Mouse (Mus musculus): ENCODE data around the gene Ppil4.
"Not testable (repeated sequence)": the region's sequence is repeated elsewhere in the genome, so short reads cannot be mapped to it uniquely, and the experiment has no call there.

Gene Ppil4

GRCm38 (mm10) chr10:7792751-7793385 is at the start of gene Ppil4, which contains the start of gene Ginm1:
Gene Ppil4, plus strand, starts transcription at chr10:7792891.
Gene Ginm1, minus strand, starts transcription at chr10:7792824.
- DNase-seq (ENCODE audit: low read depth) = peak; percentile 99

DNA sequence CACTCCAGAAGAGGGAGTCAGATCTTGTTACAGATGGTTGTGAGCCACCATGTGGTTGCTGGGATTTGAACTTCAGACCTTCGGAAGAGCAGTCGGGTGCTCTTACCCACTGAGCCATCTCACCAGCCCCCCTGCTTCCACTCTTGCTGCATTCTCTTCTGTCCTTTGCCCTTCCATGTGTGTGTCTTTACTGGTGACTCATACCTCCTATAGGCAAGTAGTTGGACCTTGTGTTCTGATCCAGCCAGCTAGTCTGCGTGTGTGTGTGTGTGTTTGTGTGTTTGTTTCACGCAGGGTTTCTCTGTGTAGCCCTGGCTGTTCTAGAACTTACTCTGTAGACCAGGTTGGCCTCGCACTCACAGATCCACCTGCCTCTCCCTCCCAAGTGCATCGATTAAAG is 47.2 kb upstream of the Ppil4 start:
- not testable (repeated sequence) for DNase-seq (ENCODE audit: low read depth)

GRCm38 (mm10) chr10:7748752-7749151 is 43.9 kb upstream of the Ppil4 start:
- no peak for DNase-seq (ENCODE audit: low read depth)

DNA sequence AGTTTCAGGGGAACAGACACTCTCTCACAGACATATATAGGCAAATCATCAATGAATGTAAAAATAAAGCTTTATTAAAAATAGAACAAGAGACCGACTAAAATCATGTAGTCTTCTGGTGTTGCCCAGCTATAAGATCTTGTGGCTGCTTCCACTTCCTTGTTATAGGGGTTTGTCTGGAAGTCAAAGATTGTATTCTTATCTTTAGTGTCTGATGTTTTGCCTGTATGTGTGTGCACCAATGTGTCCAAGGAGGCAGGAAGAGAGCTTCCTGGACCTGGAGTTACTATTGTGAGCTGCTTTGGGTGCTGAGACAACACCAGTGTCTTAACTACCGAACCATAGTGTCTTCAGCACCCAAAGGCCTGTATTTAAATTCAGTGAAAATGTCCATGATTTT is 35.1 kb upstream of the Ppil4 start:
- DNase-seq (ENCODE audit: low read depth) = no peak

DNA sequence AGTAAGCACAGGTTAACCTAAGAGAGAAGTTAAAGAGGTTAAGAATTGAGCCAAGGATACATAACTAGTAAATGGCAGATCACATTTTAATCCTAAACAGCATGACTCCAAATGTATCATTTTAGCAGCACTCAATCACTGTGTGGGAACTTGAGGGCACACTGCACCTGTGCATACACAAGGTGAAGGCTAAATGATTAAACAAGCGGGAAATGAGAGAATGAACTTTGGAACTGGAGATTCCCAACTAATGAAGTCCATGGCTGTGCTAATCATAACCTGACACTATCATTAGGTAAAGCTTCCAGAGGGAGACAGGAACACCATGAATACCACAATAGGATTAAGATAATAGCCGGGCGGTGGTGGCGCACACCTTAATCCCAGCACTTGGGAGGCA is 20.3 kb upstream of the Ppil4 start:
- DNase-seq (ENCODE audit: low read depth) = no peak

DNA sequence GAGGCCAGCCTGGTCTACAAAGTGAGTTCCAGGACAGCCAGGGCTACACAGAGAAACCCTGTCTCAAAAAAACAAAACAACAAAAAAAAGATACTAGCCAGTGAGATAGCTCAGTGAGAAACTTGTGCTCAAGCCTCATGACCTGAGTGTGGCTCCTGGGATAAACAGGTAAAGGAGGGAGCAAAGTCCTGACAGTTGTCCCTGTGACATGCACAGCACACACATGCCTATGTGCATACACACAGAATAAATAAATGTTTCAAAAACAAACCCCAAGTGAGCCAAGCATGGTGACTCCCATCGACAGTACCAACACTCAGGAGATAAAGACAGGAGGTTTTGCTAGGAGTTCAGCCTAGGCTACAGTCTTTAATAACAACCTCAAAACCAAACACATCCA is 19.9 kb upstream of the Ppil4 start:
- no peak for DNase-seq (ENCODE audit: low read depth)

GRCm38 (mm10) chr10:7775421-7775820 is 17.3 kb upstream of the Ppil4 start:
- no peak for DNase-seq (ENCODE audit: low read depth)

DNA sequence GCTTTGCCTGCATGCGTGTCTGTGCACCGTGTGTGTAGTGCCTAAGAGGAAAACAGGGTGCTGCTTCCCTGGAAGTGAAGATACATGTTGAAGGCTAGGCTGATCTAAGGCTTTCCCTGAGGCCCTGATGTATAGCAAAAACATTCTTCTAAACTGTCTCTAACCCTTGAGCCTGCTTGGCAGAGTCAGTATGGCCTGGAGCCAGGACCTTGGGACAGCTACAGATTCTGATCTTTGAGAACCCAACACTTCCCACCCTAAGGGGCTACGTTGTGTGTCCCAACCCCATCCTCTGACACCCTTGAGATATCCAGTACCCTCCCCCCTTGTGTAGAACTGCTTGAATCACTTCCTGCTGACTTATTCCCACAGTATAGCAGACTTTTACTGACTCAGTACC is 14.3 kb upstream of the Ppil4 start:
- DNase-seq (ENCODE audit: low read depth) = no peak

GRCm38 (mm10) chr10:7779751-7780237 is 12.9 kb upstream of the Ppil4 start:
- DNase-seq (ENCODE audit: low read depth) = peak; percentile 41

GRCm38 (mm10) chr10:7780238-7781176 is 12.2 kb upstream of the Ppil4 start:
- DNase-seq (ENCODE audit: low read depth) = peak; percentile 96

DNA sequence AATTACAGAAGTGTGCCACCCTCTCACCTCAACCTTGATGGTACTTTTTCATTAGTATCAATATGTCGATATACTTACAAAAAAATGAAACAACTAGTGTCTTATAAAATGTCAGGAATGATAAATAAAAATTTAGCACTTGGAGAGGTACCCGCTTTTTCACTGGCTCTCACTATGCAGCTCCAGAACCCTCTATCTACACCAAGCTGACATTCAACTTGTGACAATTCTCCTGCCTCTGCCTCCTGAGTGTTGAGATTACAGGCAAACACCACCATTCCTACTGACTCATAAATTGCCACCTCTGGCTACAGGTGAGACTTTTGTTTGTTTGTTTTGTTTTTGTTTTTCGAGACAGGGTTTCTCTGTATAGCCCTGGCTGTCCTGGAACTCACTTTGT is 11.5 kb upstream of the Ppil4 start:
- DNase-seq (ENCODE audit: low read depth) = no peak

- no peak for DNase-seq (ENCODE audit: low read depth)
These were observed 5.4 kb upstream of the Ppil4 start for GRCm38 (mm10) chr10:7787319-7787718.

DNA sequence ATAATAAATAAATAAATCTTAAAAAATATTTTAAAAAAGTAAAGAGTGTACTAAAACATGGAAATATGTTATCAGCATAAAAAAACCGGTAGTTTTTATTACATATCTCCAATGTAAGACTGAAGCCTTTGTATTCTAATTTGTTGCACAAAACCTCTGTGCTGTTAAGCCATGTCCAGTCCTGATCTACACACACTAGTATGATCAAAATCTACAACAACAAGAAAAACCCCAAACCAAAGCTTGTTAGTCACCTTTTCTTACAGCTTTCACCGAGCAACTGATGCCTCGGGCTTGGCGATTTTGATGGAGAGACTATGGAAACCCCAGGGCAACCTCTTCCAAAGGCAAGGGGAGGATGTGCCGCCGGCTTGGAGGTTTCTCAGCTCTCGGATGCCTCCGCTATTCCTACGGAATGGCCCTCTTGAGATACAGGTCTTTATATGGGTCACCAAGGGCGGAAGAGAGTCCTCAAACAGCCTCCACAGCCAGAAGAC is 389 bp upstream of the Ppil4 start:
- DNase-seq (ENCODE audit: low read depth) = no peak

GRCm38 (mm10) chr10:7801258-7801657 is 8.6 kb downstream of the Ppil4 start:
- DNase-seq (ENCODE audit: low read depth) = no peak

DNA sequence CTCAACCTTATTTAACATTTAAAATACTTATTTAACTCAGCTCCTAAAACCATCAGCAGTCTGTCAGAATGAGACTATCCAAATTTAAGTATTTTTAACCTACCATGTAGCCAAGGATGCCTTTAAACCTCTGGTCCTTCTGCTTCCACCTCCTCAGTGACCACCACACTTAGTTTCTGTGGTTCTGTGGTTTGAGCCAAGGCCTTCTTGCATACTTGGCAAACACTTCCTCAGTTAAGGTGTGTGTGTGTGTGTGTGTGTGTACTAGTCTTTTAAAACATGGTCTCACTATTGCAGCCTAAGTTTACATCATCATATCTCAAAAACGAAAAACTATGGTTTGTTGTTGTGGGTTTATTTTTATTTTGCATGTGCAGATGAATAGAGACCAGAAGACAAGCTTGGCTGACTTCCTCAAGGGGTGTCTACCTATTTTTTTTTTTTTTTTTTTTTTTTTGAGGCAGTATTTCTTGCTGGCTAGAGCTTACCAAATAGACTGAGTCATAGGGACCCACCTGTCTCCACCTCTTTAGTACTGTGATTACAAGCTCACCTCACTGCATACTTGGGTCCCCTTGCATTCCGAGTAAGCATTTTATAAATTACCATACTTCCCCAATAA is 9.9 kb downstream of the Ppil4 start:
- no peak for DNase-seq (ENCODE audit: low read depth)

DNA sequence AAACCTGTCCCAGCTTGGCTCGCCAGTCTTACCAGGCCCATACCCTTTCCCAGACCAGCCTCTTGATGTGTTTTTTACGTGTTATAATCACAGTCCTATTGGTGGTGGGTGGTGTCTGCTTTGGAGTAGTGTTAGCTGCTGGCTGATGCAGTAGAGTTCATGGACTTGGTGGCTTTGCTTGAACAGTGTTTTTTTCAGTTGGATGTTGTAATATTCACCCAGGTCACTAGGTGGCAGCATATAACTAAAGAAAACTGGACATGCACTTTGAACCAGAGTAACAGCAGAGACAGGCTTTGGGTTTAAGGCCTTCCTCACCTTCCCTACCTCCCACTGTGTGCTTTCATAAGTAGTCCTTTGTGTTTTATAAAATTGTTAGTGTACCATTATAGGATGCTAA is 17.2 kb downstream of the Ppil4 start:
- DNase-seq (ENCODE audit: low read depth) = peak; percentile 86

DNA sequence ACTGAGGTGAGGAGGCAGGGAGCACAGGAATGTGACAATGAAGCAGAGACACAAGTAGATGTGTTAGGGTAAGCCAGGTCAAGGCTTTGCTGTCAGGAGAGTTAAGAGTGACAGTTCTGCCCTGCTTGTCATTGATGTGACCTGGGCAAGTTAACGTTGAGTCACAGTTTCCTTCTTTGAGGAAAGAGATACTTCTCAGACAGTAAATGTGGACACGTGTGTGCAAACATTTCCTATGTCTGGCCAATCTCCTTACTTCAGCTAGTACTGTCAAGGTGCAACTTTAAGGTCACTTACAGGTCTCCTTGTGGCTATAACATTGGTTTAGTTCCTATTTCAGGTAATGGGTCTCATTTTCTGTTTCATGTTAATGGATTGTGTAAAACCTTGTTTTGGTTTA is 23.8 kb downstream of the Ppil4 start:
- no peak for DNase-seq (ENCODE audit: low read depth)

DNA sequence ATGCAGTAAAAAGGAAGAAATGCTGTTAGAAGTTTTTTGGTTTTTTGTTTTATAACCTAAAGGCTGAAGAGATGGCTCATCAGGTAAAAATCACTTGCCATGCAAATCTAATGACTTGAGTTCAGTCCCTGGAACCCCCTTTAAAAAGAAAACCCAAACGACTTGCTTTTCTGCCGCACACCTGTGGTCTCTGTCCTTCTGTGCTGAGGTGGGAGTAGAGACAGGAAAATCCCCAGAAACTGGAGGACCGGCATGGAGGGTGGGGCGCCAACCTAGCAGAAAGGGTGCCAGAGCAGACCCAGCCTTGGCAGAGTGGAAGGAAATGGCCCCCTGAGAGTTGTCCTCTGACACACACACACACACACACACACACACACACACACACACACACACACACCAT is 26.0 kb downstream of the Ppil4 start:
- no peak for DNase-seq (ENCODE audit: low read depth)

DNA sequence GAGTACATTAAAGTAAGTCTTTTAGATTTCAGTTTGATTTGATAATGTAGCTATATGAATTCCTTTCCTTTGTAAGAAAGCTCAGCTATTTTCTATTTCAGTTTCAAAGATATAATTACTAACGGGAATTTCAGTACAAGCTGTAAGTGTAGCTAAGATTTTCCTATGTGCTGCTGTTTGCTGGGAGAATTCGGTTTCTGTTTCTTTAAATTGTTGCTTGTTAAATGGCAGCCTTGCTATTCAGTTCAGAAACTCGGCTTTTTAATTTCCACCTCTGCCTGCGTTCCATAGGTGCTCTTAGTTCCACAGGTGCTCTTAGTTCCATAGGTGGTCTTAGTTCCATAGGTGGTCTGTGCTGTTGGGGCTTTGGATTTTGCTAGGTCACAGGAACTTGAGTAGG is 26.5 kb downstream of the Ppil4 start:
- DNase-seq (ENCODE audit: low read depth) = no peak

- no peak for DNase-seq (ENCODE audit: low read depth)
These were observed 26.9 kb downstream of the Ppil4 start for GRCm38 (mm10) chr10:7819603-7820002.

DNA sequence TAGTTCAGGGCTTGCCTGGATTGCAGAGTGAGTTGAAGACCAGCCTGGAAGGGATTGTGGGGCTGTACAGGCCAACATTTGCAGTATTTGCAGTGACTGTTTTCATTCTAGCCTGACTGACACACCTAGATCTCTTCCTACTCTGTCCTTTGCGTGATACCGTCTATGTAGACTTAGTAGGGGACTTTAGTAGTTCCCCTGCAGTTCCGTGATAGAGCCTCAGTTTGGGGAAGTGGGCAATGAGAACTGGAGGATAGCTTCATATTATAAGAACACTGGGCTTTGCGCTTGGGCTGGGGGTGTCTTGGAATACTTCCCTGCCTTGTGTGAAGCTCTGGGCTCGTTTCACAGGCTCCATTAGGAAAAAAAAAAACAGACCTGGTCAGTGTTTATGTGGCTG is 27.5 kb downstream of the Ppil4 start:
- DNase-seq (ENCODE audit: low read depth) = no peak

DNA sequence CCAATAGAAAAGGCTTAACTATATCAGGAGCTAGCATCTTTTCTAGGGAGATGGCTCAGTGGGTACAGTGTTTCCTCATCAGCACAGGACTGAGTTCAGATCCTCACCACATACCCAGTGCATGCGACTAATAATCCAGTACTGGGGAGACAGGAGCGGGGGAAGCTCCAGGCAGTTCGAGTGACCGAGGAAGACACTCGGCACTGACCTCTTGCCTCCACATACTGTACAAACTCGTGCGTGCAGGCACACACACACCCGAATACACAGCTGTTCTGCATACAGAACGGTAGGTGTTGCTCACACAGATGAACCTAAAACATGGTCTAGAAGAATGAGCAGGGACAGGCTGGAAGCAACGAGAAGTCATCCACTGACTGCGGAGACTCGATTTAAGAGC is 29.3 kb downstream of the Ppil4 start:
- DNase-seq (ENCODE audit: low read depth) = no peak

Data from NIH3T3 (cell line).